Mouse (Mus musculus) left cerebral cortex, postnatal 4 days (tissue): ENCODE measurements at regions not wholly inside any gene's neighbourhood (a gene's known extent, or its start where the extent isn't known, plus 50 kb on each side); places are given as distances from the start of the nearest gene placed in this dataset.
A peak's percentile ranks its signal among the peaks of the same experiment; 100 is the strongest.

Experiments used
- DNase-seq: peaks from one replicate; pipeline ENCODE4 v3.0.0-alpha.2; 2022
- intact Hi-C: fragments of 180-260 bp; cut with DNase I; formaldehyde crosslinking; loops from one replicate; pipeline ENCODE4 v1.15.1; 2025

- intact Hi-C loops, result no loop called here
- no peak for DNase-seq
Observed at GRCm38 (mm10) chr6:47354515-47354914, 98.7 kb upstream of the Cul1 start.

- DNase-seq, result no peak
- intact Hi-C loops, result no loop called here
Observed at GRCm38 (mm10) chr6:47355500-47355899, 97.7 kb upstream of the Cul1 start.

GRCm38 (mm10) chr6:47356500-47356899, 96.7 kb upstream of the Cul1 start:
- intact Hi-C loops, result no loop called here
- no peak for DNase-seq

- peak; percentile 41 for DNase-seq
- intact Hi-C loops, result no loop called here
Observed at GRCm38 (mm10) chr6:47358686-47359085, 94.5 kb upstream of the Cul1 start.

GRCm38 (mm10) chr6:47364002-47364401, 89.2 kb upstream of the Cul1 start:
- intact Hi-C loops, result no loop called here
- no peak for DNase-seq

GRCm38 (mm10) chr6:47364556-47364955, 88.6 kb upstream of the Cul1 start:
- no peak for DNase-seq
- intact Hi-C loops, result no loop called here

GRCm38 (mm10) chr6:47365651-47366645, 87.2 kb upstream of the Cul1 start:
- peak; percentile 8 for DNase-seq
- intact Hi-C loops, result no loop called here

- intact Hi-C loops, result no loop called here
- DNase-seq, result no peak
Observed at GRCm38 (mm10) chr6:47367461-47367860, 85.7 kb upstream of the Cul1 start.

GRCm38 (mm10) chr6:47375705-47376104, 77.5 kb upstream of the Cul1 start:
- no peak for DNase-seq
- intact Hi-C loops, result no loop called here

GRCm38 (mm10) chr6:47381451-47381850, 71.7 kb upstream of the Cul1 start:
- intact Hi-C loops, result loop anchor here (10.0 kb wide), 1 partner anchor 57 kb away; no protein-coding TSS in a partner anchor

GRCm38 (mm10) chr6:47386550-47386949, 66.6 kb upstream of the Cul1 start:
- DNase-seq, result no peak
- intact Hi-C loops, result loop anchor here (10.0 kb wide), 1 partner anchor 62 kb away; no protein-coding TSS in a partner anchor

More at GRCm38 (mm10) chr6:47381451-47381850, 71.7 kb upstream of the Cul1 start:
- no peak for DNase-seq

- intact Hi-C loops, result loop anchor here (10.0 kb wide), 1 partner anchor 65 kb away; no protein-coding TSS in a partner anchor
- no peak for DNase-seq
Observed at GRCm38 (mm10) chr6:47389908-47390307, 63.3 kb upstream of the Cul1 start.

- intact Hi-C loops, result no loop called here
Observed at GRCm38 (mm10) chr6:47390436-47391002, 62.7 kb upstream of the Cul1 start.

GRCm38 (mm10) chr6:47391014-47391802, 62.0 kb upstream of the Cul1 start:
- intact Hi-C loops, result no loop called here
- no peak for DNase-seq

More at GRCm38 (mm10) chr6:47390436-47391002, 62.7 kb upstream of the Cul1 start:
- DNase-seq, result peak; percentile 70

- DNase-seq, result peak; percentile 11
- intact Hi-C loops, result no loop called here
Observed at GRCm38 (mm10) chr6:47395465-47396337, 57.5 kb upstream of the Cul1 start.
